28 mouse cellular contexts compared by ENCODE assay signal in the genomic region with DNA sequence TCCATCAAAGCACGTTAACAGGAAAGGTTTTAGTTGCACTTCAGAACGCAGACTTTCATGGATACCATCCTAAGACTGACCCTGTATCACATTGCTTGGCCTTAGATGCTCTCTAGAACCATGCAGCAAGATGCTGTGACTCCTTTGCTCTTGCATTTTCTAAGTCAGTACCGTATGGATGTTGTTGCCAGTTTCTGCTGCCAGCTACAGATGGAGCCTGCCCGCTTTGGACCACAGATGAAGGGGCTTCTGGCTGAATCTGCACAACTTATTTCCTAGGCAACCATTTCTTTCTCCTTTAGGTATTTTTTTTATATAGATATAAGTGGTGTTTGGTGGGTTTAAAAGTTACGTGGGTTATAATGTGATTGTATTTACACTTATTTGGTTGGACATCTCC.
"Had no signal": no experiment of that assay in that cellular context is flagged by ENCODE, and none has a peak within 500 bp of the region (broad histone marks: within the 10 kb centered on the region; RNA-seq: fewer than 3 reads in every experiment).

No protein-coding gene starts in this region.

- H3K9ac ChIP-seq: heart, embryonic 13.5 days; heart, embryonic 15.5 days; hindbrain, embryonic 12.5 days; hindbrain, embryonic 14.5 days; intestine, embryonic 15.5 days; limb, embryonic 12.5 days; liver, embryonic 13.5 days; liver, embryonic 15.5 days had no signal

- H3K4me1 ChIP-seq: liver, embryonic 13.5 days; liver, embryonic 15.5 days had no signal

- DNase-seq: gastrocnemius, adult 2 months; gastrocnemius, postnatal 10 days; gastrocnemius, postnatal 25 days; heart, postnatal 4 days; kidney, adult 18-20 months; kidney, adult 8-10 months; kidney, postnatal 10 days; kidney, postnatal 25 days; kidney, postnatal 4 days; liver; liver, embryonic 13.5 days had no signal

- H3K36me3 ChIP-seq: heart, embryonic 13.5 days; heart, embryonic 15.5 days; hindbrain, embryonic 10.5 days; hindbrain, embryonic 12.5 days; intestine, embryonic 15.5 days; limb, embryonic 10.5 days; limb, embryonic 12.5 days; liver, embryonic 13.5 days; liver, embryonic 15.5 days had no signal

- ATAC-seq: hindbrain, embryonic 16.5 days; inflammation-experienced regulatory T-cells, adult 6 months; intestine, embryonic 15.5 days; intestine, postnatal 0 days had no signal

- H3K27ac ChIP-seq: gastrocnemius, adult 2 months; heart, adult 2 months; heart, embryonic 13.5 days; heart, embryonic 15.5 days; hindbrain, embryonic 10.5 days; hindbrain, embryonic 12.5 days; hindbrain, embryonic 14.5 days; intestine, embryonic 15.5 days; layer of hippocampus, adult 2 months; left cerebral cortex, adult 2 months; limb, embryonic 10.5 days; limb, embryonic 12.5 days; liver, embryonic 13.5 days; liver, embryonic 15.5 days had no signal

- H3K4me3 ChIP-seq: gastrocnemius, adult 2 months; heart, adult 2 months; heart, embryonic 13.5 days; heart, embryonic 15.5 days; hindbrain, embryonic 10.5 days; hindbrain, embryonic 12.5 days; intestine, embryonic 15.5 days; layer of hippocampus, adult 2 months; left cerebral cortex, adult 2 months; limb, embryonic 10.5 days; limb, embryonic 12.5 days; liver, embryonic 13.5 days; liver, embryonic 15.5 days had no signal

- H3K4me2 ChIP-seq: heart, embryonic 11.5 days; heart, embryonic 13.5 days; heart, embryonic 15.5 days; hindbrain, embryonic 12.5 days; hindbrain, embryonic 14.5 days; intestine, embryonic 15.5 days; limb, embryonic 12.5 days; liver, embryonic 11.5 days; liver, embryonic 13.5 days; liver, embryonic 15.5 days had no signal

- H3K9me3 ChIP-seq: heart, embryonic 15.5 days; hindbrain, embryonic 12.5 days; intestine, embryonic 15.5 days; limb, embryonic 10.5 days; liver, embryonic 15.5 days had no signal

- H3K27me3 ChIP-seq: heart, embryonic 13.5 days; heart, embryonic 15.5 days; hindbrain, embryonic 12.5 days; intestine, embryonic 15.5 days; limb, embryonic 12.5 days; liver, embryonic 13.5 days; liver, embryonic 15.5 days had no signal
